Mouse (Mus musculus) heart, embryonic 15.5 days (tissue): Measurements from ENCODE around the gene Tmprss4. TPM values are rescaled to one million over a fixed set of nuclear protein-coding genes. Genes with fewer than 3 reads are reported as not detected.

ENCODE experiments used
- ATAC-seq: fragments of 200-750 bp; cut with Nextera tagmentation; replicated peaks from 2 replicates; pipeline ENCODE4 v1.8.0; 2017; ENCODE audit warnings: low read depth, moderate TSS enrichment; ENCODE audit not compliant: insufficient number of reproducible peaks, insufficient read depth, low FRiP score
- H3K27ac ChIP-seq: fragments of 300-500 bp; sonication (generic); 2 replicates; pipeline ENCODE4 v1.5.1; 2015; ENCODE audit warnings: mild to moderate bottlenecking, inconsistent platforms
- H3K27me3 ChIP-seq: fragments of 300-500 bp; sonication (generic); 2 replicates; pipeline ENCODE4 v1.6.1; 2015; ENCODE audit warnings: inconsistent platforms
- H3K36me3 ChIP-seq: fragments of 300-500 bp; sonication (generic); 2 replicates; pipeline ENCODE4 v1.6.1; 2015; ENCODE audit warnings: mild to moderate bottlenecking, inconsistent platforms
- H3K4me1 ChIP-seq: fragments of 300-500 bp; sonication (generic); replicated peaks from 2 replicates; pipeline ENCODE4 v1.6.1; 2015; ENCODE audit warnings: inconsistent platforms
- H3K4me2 ChIP-seq: fragments of 300-500 bp; sonication (generic); 2 replicates; pipeline ENCODE4 v1.6.1; 2015; ENCODE audit warnings: inconsistent platforms, mild to moderate bottlenecking, moderate library complexity
- H3K4me3 ChIP-seq: fragments of 300-500 bp; sonication (generic); 2 replicates; pipeline ENCODE4 v1.5.1; 2015; ENCODE audit warnings: mild to moderate bottlenecking, inconsistent platforms
- H3K9ac ChIP-seq: fragments of 300-500 bp; sonication (generic); 2 replicates; pipeline ENCODE4 v1.6.1; 2015; ENCODE audit warnings: mild to moderate bottlenecking, inconsistent platforms
- H3K9me3 ChIP-seq: fragments of 300-500 bp; sonication (generic); replicated peaks from 2 replicates; pipeline ENCODE4 v1.6.1; 2016; ENCODE audit warnings: inconsistent platforms
- WGBS: fragments of 180-500 bp; shearing (Covaris S2); methylation state at CpG from one replicate; pipeline ENCODE4 v1.1.7; 2015; ENCODE audit warnings: mixed read lengths; 5-methylcytosine and 5-hydroxymethylcytosine counted together
- polyA plus RNA-seq: library from polyadenylated mRNA; unstranded; fragments of >200 nt; fragmentation: Nextera tagmentation; extraction: Ambion mirVana; gene quantifications from 2 replicates; pipeline ENCODE4 v1.2.1, GENCODE M21; 2015

Tmprss4 gene
- polyA plus RNA-seq, 1 experiment from 2014 or later = 0.21 TPM

DNA sequence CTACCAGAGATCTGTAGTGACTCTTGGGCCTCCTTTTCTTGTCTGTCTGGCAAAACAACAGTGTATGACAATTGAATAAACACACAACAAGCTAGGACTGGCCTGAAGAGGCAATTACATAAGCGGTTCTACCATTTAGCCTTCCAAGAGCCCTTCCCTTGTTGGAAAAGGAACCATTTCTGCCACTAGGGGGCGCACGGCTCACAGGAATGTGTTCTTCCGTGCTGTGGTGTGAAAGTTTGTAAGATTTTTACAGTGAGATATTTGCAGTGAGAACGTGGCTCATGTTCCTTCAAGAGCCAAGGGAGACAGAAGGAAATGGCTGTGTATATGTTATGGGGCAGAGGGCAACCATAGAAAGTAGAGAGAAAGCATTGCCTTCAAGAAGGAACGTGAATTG, 17.7 kb upstream of the Tmprss4 start:
- Histone ChIP-seq H3K9me3 (no peaks in the 10 kb centered on the region), H3K27me3 (0 out of 2 replicates have a peak, but pooled peaks cover 7% of the 10 kb centered on the region), H3K4me3 (no peak overlapping the region), H3K36me3 (no peaks in the 10 kb centered on the region), H3K4me1 (no peaks in the 10 kb centered on the region), H3K4me2 (no peak overlapping the region), H3K9ac (no peak overlapping the region), H3K27ac (no peak overlapping the region)
- whole genome bisulfite sequencing = 15% methylated on average over 6 of the region's 6 CpGs
- no peak for ATAC-seq

DNA sequence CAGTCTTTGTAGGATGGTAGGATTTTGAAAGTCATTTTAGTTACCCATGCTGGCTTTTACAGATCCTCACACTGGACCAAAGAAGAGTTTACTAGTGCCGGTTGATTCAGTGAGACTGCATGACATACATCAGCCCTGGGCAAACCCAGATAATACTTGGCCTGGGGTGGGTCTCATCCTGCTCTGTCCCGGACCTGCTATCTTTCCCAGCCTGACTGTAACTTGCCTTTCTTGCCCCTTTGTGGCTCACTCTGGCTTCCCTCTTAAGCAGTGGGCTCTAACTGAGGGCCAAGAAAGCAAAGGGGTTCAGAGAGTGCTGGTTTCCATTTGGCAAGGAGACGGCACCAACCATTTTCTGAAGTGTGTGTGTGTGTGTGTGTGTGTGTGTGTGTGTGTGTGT, 15.8 kb upstream of the Tmprss4 start:
- H3K27ac ChIP-seq = no peak overlapping the region
- no peak overlapping the region for H3K4me2 ChIP-seq
- no peak overlapping the region for H3K9ac ChIP-seq
- H3K9me3 ChIP-seq = no peaks in the 10 kb centered on the region
- H3K4me1 ChIP-seq = no peaks in the 10 kb centered on the region
- no peak for ATAC-seq
- H3K27me3 ChIP-seq = 0 out of 2 replicates have a peak, but pooled peaks cover 7% of the 10 kb centered on the region
- no peaks in the 10 kb centered on the region for H3K36me3 ChIP-seq
- 66% methylated on average over 3 of the region's 3 CpGs for WGBS
- H3K4me3 ChIP-seq = no peak overlapping the region

DNA sequence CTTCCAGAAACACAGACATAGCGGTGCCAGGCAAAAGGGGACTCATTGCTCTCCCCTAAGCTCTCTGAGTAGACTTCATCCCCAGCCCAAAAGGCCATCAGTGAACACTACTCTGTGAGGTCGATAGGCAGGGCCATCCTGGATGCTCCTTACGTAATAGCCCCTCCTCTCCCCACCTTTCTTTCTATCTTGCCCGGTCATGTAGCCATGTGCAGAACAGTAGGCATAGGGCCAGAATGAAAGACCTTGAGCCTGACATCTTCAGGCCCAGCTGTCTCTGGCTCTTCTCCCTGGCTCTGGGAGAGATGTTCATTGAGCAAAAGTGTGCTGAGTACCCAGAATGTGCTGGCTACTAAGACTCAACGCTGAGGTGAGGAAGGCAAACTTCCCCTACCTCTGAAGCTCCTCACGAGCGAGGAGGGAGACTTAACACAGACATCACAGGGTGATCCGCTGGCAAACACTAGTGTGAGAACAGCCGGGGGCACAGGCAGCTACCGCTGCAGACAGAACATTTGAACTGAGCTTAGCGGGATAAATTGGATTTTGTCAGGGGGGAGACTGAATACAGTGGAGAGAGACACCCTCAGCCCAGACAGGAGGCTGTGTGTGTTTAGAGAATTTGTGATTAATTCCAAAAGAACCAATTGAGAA, 11.8 kb upstream of the Tmprss4 start:
- no peaks in the 10 kb centered on the region for H3K36me3 ChIP-seq
- no peak overlapping the region for H3K9ac ChIP-seq
- H3K27me3 ChIP-seq = 0 out of 2 replicates have a peak, but pooled peaks cover 7% of the 10 kb centered on the region
- H3K4me2 ChIP-seq = no peak overlapping the region
- no peaks in the 10 kb centered on the region for H3K9me3 ChIP-seq
- H3K4me1 ChIP-seq = no peaks in the 10 kb centered on the region
- WGBS = 55% methylated on average over 11 of the region's 11 CpGs
- no peak overlapping the region for H3K27ac ChIP-seq
- ATAC-seq = no peak
- H3K4me3 ChIP-seq = no peak overlapping the region

DNA sequence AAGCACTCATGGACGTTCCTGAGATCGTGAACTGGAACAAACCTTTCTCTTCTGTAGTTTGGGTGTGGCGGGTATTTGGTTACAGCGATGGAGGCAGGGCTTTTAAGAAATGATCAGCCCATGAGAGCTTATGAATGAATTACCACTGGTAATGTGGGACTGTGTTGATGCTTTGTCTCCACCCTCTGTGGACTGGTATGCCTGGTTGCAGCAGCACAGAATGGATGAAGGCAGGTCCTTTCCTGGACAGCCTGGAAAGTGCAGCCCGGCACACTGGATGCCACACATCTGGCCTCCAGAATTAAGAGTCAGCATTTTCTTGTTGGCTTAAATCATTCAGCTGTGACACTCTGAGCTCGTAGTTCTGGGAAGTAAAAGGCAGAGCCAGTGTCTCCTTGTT, 8.1 kb upstream of the Tmprss4 start:
- H3K27ac ChIP-seq = no peak overlapping the region
- 0 out of 2 replicates have a peak, but pooled peaks cover 1% of the 10 kb centered on the region for H3K27me3 ChIP-seq
- no peak overlapping the region for H3K4me2 ChIP-seq
- WGBS = 74% methylated on average over 6 of the region's 6 CpGs
- H3K4me3 ChIP-seq = no peak overlapping the region
- no peak overlapping the region for H3K9ac ChIP-seq
- no peak for ATAC-seq
- H3K36me3 ChIP-seq = no peaks in the 10 kb centered on the region
- no peaks in the 10 kb centered on the region for H3K9me3 ChIP-seq
- H3K4me1 ChIP-seq = no peaks in the 10 kb centered on the region

DNA sequence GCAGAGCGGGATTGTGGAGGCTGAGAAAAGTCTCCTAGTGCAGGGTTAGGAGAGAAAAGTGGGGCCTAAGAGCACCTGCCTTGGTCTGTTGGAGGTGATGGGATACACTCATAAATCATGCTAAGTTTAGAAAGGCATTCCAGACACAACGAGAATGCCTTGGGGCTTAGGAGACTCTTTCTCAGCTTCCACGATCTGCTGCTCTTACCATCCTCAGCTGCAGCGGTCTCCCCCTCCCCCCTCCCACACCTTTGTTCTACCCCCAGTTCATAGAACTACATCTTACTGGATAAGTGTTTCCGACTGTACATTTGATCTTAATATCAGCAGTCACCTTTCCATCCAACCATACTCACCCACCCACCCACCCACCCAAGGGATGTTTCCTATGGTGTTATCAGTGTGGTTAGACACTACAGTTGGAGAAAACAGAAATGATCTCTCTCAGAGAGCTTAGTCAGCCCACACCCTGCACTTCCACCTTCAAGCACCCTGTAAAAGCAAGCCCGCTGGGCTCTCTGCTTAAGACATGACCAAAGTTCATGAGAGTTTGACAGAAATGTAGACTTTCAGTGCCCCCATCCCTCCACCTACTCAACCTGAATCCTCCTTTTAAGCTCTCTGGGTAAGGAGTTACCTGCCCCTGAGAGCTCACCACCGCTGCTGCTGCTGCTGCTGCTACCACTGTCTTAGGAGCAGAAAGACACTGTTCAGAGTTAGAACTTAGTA, 3.3 kb upstream of the Tmprss4 start:
- Histone ChIP-seq H3K4me2 (no peak overlapping the region), H3K4me1 (no peaks in the 10 kb centered on the region), H3K36me3 (no peaks in the 10 kb centered on the region), H3K9ac (no peak overlapping the region), H3K27me3 (no peaks in the 10 kb centered on the region), H3K9me3 (no peaks in the 10 kb centered on the region), H3K27ac (no peak overlapping the region), H3K4me3 (no peak overlapping the region)
- WGBS = 65% methylated on average over 7 of the region's 7 CpGs
- ATAC-seq = no peak

DNA sequence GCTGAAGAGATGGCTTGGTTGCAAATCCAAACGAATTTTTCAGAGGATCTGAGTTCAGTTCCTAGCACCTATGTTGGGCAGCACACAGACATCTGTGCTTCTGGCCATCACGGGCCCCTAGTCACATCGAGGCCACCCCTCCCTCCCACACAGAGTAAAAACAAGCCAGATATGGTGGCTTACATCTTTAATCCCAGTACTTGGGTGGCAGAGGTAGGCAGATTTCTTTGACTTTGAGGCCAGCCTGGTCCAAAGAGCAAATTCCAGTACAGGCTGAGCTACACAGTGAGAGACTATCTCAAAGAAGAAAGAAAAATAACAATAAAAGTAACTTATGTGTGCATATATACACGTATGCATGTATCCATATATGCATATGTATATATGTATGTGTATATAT, 2.2 kb upstream of the Tmprss4 start:
- 63% methylated on average over 4 of the region's 4 CpGs for WGBS
- H3K4me1 ChIP-seq = no peaks in the 10 kb centered on the region
- no peak overlapping the region for H3K27ac ChIP-seq
- no peak overlapping the region for H3K4me2 ChIP-seq
- no peaks in the 10 kb centered on the region for H3K27me3 ChIP-seq
- H3K9ac ChIP-seq = no peak overlapping the region
- no peak overlapping the region for H3K4me3 ChIP-seq
- H3K9me3 ChIP-seq = no peaks in the 10 kb centered on the region
- ATAC-seq = no peak
- H3K36me3 ChIP-seq = no peaks in the 10 kb centered on the region

DNA sequence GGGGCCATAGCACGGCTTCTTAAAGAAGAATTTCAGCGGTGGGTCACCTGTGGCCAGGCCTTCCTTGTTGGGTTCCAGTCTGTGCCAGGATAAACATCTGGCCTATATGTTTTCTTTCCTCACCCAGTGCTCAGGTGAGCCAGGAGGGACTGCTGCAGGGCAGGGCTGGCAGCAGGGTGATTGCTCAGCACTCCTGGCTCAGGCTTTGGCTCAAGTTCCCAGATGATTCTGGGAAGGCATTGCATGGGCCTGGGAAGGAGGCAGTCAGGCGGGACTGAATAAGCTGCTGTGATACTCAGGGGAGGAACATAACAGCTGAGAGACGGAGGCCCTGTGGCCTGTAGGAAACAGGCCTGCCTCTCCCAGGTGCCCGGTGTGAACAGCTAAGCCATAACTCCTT, 1.3 kb upstream of the Tmprss4 start:
- H3K27ac ChIP-seq = no peak overlapping the region
- H3K36me3 ChIP-seq = no peaks in the 10 kb centered on the region
- H3K4me2 ChIP-seq = no peak overlapping the region
- H3K27me3 ChIP-seq = no peaks in the 10 kb centered on the region
- ATAC-seq = no peak
- no peaks in the 10 kb centered on the region for H3K9me3 ChIP-seq
- WGBS = 83% methylated on average over 5 of the region's 5 CpGs
- H3K4me1 ChIP-seq = no peaks in the 10 kb centered on the region
- H3K9ac ChIP-seq = no peak overlapping the region
- no peak overlapping the region for H3K4me3 ChIP-seq

DNA sequence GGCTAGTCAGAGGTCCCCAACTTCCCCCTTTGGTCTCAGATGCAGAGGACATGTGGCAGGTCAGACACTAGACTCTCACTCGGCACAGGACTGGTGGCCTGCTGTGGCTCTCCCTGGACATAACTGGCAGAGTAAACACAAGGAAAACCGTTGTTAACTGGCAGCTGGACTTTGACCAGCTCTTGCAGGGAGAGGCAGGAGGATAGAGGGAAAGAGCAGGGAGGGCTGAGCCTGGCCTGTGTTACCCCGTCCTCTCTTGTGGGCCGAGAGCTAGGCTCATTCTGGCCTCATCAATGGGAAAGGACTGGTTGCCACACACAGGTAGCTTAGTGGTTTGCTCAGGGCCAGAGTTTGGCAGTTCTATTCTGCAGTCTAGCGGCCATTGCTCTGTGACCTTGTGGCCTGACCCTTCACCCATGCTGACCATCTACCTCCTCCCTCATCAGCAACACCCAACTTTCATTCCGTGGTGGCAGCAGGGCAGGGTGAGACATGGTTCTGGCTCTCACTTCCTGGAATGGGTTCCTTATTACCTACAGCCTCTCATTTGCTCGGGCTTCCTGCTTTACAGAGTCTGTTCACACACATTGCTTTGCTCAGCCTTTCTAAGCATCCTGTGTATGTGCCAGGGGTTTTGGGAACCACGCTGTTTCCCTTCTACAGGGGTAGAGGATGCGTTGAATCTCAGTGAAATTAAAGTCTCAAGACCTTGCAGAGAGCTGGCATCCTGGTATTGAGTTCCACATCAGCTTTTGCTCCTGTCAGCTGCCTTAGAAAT, 1.7 kb downstream of the Tmprss4 start:
- Histone ChIP-seq H3K36me3 (no peaks in the 10 kb centered on the region), H3K27ac (no peak overlapping the region), H3K9me3 (no peaks in the 10 kb centered on the region), H3K4me2 (no peak overlapping the region), H3K4me3 (no peak overlapping the region), H3K27me3 (no peaks in the 10 kb centered on the region), H3K9ac (no peak overlapping the region), H3K4me1 (no peaks in the 10 kb centered on the region)
- no peak for ATAC-seq
- WGBS = 64% methylated on average over 9 of the region's 9 CpGs

DNA sequence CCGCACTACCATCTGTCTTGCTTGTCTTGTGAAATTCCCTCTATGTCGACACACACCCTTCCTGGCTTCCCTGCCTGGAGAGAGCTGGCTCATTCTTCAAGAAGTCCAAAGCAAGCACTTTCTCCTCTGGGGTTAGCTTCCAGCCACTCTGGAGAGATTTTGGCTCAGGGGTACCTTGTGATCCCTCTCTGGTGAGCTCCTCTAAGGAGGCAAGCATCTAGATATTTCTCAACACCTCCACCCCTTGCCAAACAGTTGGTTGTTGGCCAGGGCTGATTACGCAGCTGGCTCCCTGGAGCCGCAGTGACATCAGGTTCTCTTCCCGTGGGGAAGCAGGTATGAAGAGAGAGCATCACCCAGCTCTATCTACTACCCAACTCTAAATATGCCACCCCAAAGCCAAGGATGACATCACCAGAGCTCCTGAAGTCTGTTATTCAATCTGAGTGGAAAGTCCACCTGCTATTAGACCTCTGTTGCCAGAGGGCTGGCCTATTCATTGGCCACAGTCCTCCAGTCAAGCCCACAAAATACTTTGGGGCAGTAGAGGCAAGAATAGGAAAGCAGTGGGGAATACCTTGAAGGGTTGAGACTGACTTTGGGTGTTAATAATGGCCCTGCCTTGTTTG, 2.5 kb downstream of the Tmprss4 start:
- Histone ChIP-seq H3K4me3 (no peak overlapping the region), H3K36me3 (no peaks in the 10 kb centered on the region), H3K4me2 (no peak overlapping the region), H3K9me3 (no peaks in the 10 kb centered on the region), H3K9ac (no peak overlapping the region), H3K27ac (no peak overlapping the region), H3K4me1 (no peaks in the 10 kb centered on the region), H3K27me3 (0 out of 2 replicates have a peak, but pooled peaks cover under 1% of the 10 kb centered on the region)
- WGBS = 71% methylated on average over 5 of the region's 5 CpGs
- no peak for ATAC-seq

DNA sequence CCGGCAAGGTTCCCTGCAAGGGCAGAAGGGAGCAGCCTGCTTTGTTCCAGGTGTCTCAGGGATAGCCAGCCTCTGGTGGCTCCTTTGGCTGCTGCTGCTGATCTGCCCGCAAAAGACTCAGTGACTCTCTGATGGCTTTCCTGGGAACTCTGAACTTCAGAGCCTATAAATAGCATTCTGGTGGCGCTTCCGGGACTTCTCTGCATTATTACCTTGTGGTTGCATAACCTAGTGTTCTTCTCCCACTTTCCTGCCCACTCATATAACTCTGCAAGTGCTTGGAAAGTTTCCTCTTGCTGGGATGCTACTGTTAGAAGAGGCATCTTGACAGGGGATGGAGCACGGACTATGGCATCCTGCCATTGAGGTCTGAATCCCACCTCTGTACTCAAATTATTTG, 6.3 kb downstream of the Tmprss4 start:
- Histone ChIP-seq H3K27ac (no peak overlapping the region), H3K9me3 (no peaks in the 10 kb centered on the region), H3K9ac (no peak overlapping the region), H3K4me1 (no peaks in the 10 kb centered on the region), H3K4me3 (no peak overlapping the region), H3K4me2 (no peak overlapping the region), H3K27me3 (peaks cover 18% of the 10 kb centered on the region; the same call in 1 of the 2 replicates), H3K36me3 (no peaks in the 10 kb centered on the region)
- 69% methylated on average over 5 of the region's 5 CpGs for WGBS
- ATAC-seq = no peak

DNA sequence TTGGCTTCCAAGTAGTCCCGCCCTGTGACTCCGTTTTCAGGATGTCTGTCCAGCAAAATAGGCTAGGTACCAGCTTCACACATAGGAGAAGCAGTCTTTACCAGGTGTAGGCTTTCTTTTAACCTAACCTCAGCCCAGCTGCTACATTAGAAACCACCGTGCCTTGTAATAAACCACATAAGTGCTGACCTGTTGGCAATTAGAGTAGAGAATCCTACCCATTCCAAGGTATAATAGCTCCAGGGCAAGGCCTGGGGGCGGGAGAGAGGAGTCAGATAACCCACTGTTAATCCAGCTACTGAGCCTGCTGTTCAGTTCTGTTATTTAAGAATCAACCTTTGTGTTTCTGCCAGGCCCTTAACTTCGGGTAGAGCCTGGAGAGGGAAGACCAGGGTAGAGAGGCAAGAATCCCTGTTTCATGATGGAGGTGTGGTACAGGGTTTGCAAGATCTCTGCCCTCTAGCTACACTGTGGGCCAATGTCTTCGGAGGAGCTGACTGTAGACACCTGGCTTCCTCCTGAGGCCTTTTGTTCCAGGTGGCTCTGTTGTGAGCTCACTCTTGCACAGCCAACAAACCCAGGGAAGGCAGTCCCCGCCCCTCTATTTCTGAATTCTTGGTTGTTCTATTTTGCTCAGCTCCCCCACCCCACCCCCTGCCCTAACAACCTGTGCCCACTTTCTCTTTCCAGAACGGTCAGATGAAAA, 7.6 kb downstream of the Tmprss4 start:
- no peak overlapping the region for H3K27ac ChIP-seq
- 66% methylated on average over 8 of the region's 8 CpGs for WGBS
- no peak overlapping the region for H3K9ac ChIP-seq
- no peaks in the 10 kb centered on the region for H3K4me1 ChIP-seq
- H3K4me2 ChIP-seq = no peak overlapping the region
- H3K4me3 ChIP-seq = no peak overlapping the region
- H3K9me3 ChIP-seq = no peaks in the 10 kb centered on the region
- no peak for ATAC-seq
- peaks cover 18% of the 10 kb centered on the region; the same call in 1 of the 2 replicates for H3K27me3 ChIP-seq
- H3K36me3 ChIP-seq = no peaks in the 10 kb centered on the region
